In genomic region chr17:56255863-56256238, GRCm38 (mm10) we compare ENCODE assay signal across 8 mouse cellular contexts. TPM values are rescaled to one million over a fixed set of nuclear protein-coding genes. Genes with fewer than 3 reads are reported as not detected.
DNase-seq lines count a peak whose midpoint lies in the region; ATAC-seq lines count a peak whose summit lies in the region.

No protein-coding gene starts in this region.

- ATAC-seq in megakaryocyte progenitor cell, adult 5-6 weeks (replicated peaks; ENCODE audit: poor library complexity): peak; percentile 79

- DNase-seq in adipocyte (ENCODE audit: low spot score): peak; percentile 100
- DNase-seq in embryo, embryonic 10 days (ENCODE audit: low spot score): peak; percentile 99
- peak; percentile 99 for DNase-seq in gastrocnemius, postnatal 10 days
- peak; percentile 99 for DNase-seq in induced T-regulatory cell, adult 2 months (ENCODE audit: low read depth)
- peak; percentile 96 to 99 for DNase-seq in left cerebral cortex, adult 9 months (ENCODE audit: low spot score in 2 of 2)
- peak; percentile 100 for DNase-seq in right cerebral cortex, postnatal 14 days
- DNase-seq in urinary bladder, postnatal 36 days (ENCODE audit: low spot score in 2 of 2): peak; percentile 92 to 98

RNA-seq across cellular contexts. Expression of gene Fem1a, which starts 0.8 kb away (rescaled TPM):
- total RNA-seq in gastrocnemius, postnatal 10 days (2021): 10 to 100 TPM; 91.9 to 99.8 TPM
- 15.3 and 15.9 TPM in 2 replicates for total RNA-seq in megakaryocyte progenitor cell, adult 5-6 weeks (2015)
- total RNA-seq in megakaryocyte progenitor cell, adult 5-6 weeks (2017): 20.7 and 23.4 TPM in 2 replicates

RNA-seq across cellular contexts. Expression of gene Ticam1, which starts 20.7 kb away (rescaled TPM):
- 1 to 10 TPM; 6.6 to 6.8 TPM for total RNA-seq in gastrocnemius, postnatal 10 days (2021)
- 9.0 and 11.4 TPM in 2 replicates for total RNA-seq in megakaryocyte progenitor cell, adult 5-6 weeks (2015)
- 3.0 and 4.1 TPM in 2 replicates for total RNA-seq in megakaryocyte progenitor cell, adult 5-6 weeks (2017)

RNA-seq across cellular contexts. Expression of gene Plin3, which starts 36.8 kb away (rescaled TPM):
- 10 to 100 TPM; 37.2 to 41.7 TPM for total RNA-seq in gastrocnemius, postnatal 10 days (2021)
- 7.3 and 8.1 TPM in 2 replicates for total RNA-seq in megakaryocyte progenitor cell, adult 5-6 weeks (2015)
- 28.1 TPM in 2 replicates for total RNA-seq in megakaryocyte progenitor cell, adult 5-6 weeks (2017)

RNA-seq across cellular contexts. Expression of gene Dpp9, which starts 37.1 kb away (rescaled TPM):
- 10 to 100 TPM; 21.7 to 24.3 TPM for total RNA-seq in gastrocnemius, postnatal 10 days (2021)
- 27.0 and 31.0 TPM in 2 replicates for total RNA-seq in megakaryocyte progenitor cell, adult 5-6 weeks (2015)
- total RNA-seq in megakaryocyte progenitor cell, adult 5-6 weeks (2017): 15.7 and 19.9 TPM in 2 replicates

RNA-seq across cellular contexts. Expression of gene Arrdc5, which starts 44.2 kb away (rescaled TPM):
- total RNA-seq in gastrocnemius, postnatal 10 days (2021): not detected
- total RNA-seq in megakaryocyte progenitor cell, adult 5-6 weeks (2015): not detected in 2 replicates
- not detected in 2 replicates for total RNA-seq in megakaryocyte progenitor cell, adult 5-6 weeks (2017)

Comparison
In these comparisons a context has a peak if more than half of its experiments do, and no peak if none do; other contexts are left out.
1. Peak in every context shown above with its lines: DNase-seq and ATAC-seq.